Mouse (Mus musculus) limb, embryonic 15.5 days (tissue): Measurements from ENCODE around the gene Ank2. TPM values are rescaled to one million over a fixed set of nuclear protein-coding genes. Genes with fewer than 3 reads are reported as not detected.

Source experiments
- ATAC-seq: fragments of 200-750 bp; cut with Nextera tagmentation; 2 replicates; pipeline ENCODE4 v1.8.0; 2017; ENCODE audit warnings: low read depth, moderate TSS enrichment; ENCODE audit not compliant: insufficient number of reproducible peaks, low FRiP score, low TSS enrichment
- H3K27ac ChIP-seq: fragments of 300-500 bp; sonication (generic); 2 replicates; pipeline ENCODE4 v1.5.1; 2015; ENCODE audit warnings: moderate library complexity, mild to moderate bottlenecking, inconsistent platforms
- H3K27me3 ChIP-seq: fragments of 300-500 bp; sonication (generic); 2 replicates; pipeline ENCODE4 v1.6.1; 2015; ENCODE audit warnings: inconsistent platforms
- H3K36me3 ChIP-seq: fragments of 300-500 bp; sonication (generic); 2 replicates; pipeline ENCODE4 v1.6.1; 2015; ENCODE audit warnings: inconsistent platforms
- H3K4me1 ChIP-seq: fragments of 300-500 bp; sonication (generic); 2 replicates; pipeline ENCODE4 v1.6.1; 2015; ENCODE audit warnings: inconsistent platforms
- H3K4me2 ChIP-seq: fragments of 300-500 bp; sonication (generic); 2 replicates; pipeline ENCODE4 v1.6.1; 2015; ENCODE audit warnings: mild to moderate bottlenecking, inconsistent platforms
- H3K4me3 ChIP-seq: fragments of 300-500 bp; sonication (generic); 2 replicates; pipeline ENCODE4 v1.5.1; 2015; ENCODE audit warnings: mild to moderate bottlenecking, inconsistent platforms
- H3K9ac ChIP-seq: fragments of 300-500 bp; sonication (generic); 2 replicates; pipeline ENCODE4 v1.6.1; 2015; ENCODE audit warnings: inconsistent platforms
- H3K9me3 ChIP-seq: fragments of 300-500 bp; sonication (generic); 2 replicates; pipeline ENCODE4 v1.6.1; 2016; ENCODE audit warnings: inconsistent platforms
- WGBS: fragments of 180-500 bp; shearing (Covaris S2); methylation state at CpG from one replicate; pipeline ENCODE4 v1.1.7; 2015; 5-methylcytosine and 5-hydroxymethylcytosine counted together
- polyA plus RNA-seq: library from polyadenylated mRNA; unstranded; fragments of >200 nt; fragmentation: Nextera tagmentation; extraction: Ambion mirVana; gene quantifications from 2 replicates; pipeline ENCODE4 v1.2.1, GENCODE M21; 2015

The Ank2 gene
- polyA plus RNA-seq, 1 experiment from 2014 or later: 34.5 TPM

DNA sequence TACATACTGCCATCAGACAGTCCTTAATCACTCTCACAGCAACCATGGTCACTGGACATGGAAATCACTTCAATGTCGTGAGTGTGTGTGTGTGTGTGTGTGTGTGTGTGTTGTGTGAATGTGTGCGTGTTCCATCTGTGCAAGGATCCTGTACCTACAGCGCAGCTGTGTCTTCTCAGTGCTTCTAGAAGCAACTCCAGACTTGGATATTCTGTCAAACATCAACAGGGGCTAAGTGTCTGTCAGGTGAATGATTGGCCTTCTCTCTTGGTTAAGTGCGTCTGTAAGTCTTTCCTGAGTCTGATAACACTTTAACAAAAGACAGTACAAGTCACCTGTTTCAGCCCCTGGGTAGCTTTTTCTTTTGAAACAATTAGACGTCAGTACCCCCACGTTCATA, 25.0 kb downstream of the Ank2 start:
- 82% methylated on average over 6 of the region's 6 CpGs for WGBS
- Histone ChIP-seq H3K4me2 (no peak overlapping the region), H3K9ac (no peak overlapping the region), H3K4me1 (no peaks in the 10 kb centered on the region), H3K9me3 (no peaks in the 10 kb centered on the region), H3K4me3 (no peak overlapping the region), H3K36me3 (no peaks in the 10 kb centered on the region), H3K27me3 (no peaks in the 10 kb centered on the region), H3K27ac (no peak overlapping the region)
- no peak for ATAC-seq

DNA sequence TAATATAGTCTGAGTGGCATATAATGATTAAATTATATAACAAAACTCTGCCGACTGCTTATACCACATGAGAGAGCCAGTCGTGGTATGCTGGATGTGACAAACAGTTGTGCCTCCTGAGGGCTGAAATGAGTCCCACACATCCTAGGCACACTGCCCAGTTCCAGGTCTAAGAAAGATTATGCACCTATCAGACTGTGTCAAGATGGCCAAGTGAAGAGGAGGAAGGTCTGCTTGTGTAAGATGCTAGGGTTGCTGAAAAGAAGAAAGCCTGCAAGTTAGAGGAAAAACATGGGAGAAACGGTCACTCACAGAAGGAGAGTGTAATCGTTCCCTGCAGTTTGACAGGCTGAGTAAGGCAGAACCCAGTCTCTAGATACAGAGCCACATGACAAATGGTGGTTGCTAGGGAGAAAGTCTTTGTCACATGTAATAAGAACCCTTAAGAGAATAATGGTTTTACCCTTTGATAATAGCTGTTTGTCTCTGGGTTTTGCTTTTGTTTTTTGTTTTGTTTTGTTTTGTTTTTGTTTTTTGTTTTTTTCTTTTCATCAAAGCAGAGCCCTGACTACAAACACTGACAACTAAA, 29.9 kb downstream of the Ank2 start:
- H3K9me3 ChIP-seq: no peaks in the 10 kb centered on the region
- no peak overlapping the region for H3K4me2 ChIP-seq
- 64% methylated on average over 4 of the region's 4 CpGs for WGBS
- no peaks in the 10 kb centered on the region for H3K4me1 ChIP-seq
- no peak overlapping the region for H3K4me3 ChIP-seq
- H3K36me3 ChIP-seq: no peaks in the 10 kb centered on the region
- H3K27ac ChIP-seq: no peak overlapping the region
- H3K9ac ChIP-seq: no peak overlapping the region
- no peaks in the 10 kb centered on the region for H3K27me3 ChIP-seq
- no peak for ATAC-seq

DNA sequence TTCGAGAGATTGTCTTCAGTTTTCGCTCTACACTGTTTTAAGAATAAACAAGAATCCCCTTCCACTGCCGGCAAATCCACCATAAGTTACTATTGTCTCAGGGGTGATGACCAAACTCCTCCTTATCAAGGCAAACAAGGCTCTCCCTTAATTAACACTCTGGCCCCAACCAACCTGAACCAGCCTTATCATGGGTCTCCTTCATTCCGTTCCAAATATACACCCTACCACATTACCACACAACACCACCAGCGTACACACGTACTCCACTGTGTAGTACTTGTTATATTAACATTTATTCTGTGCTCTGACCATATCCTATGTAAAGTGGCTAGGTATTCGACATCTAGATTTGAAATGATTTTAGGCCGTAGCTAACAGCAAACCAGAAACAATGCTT, 30.6 kb downstream of the Ank2 start:
- Histone ChIP-seq H3K4me2 (no peak overlapping the region), H3K9me3 (no peaks in the 10 kb centered on the region), H3K9ac (no peak overlapping the region), H3K4me3 (no peak overlapping the region), H3K4me1 (no peaks in the 10 kb centered on the region), H3K27ac (no peak overlapping the region), H3K27me3 (no peaks in the 10 kb centered on the region), H3K36me3 (no peaks in the 10 kb centered on the region)
- ATAC-seq: no peak
- 92% methylated on average over 8 of the region's 8 CpGs for WGBS

DNA sequence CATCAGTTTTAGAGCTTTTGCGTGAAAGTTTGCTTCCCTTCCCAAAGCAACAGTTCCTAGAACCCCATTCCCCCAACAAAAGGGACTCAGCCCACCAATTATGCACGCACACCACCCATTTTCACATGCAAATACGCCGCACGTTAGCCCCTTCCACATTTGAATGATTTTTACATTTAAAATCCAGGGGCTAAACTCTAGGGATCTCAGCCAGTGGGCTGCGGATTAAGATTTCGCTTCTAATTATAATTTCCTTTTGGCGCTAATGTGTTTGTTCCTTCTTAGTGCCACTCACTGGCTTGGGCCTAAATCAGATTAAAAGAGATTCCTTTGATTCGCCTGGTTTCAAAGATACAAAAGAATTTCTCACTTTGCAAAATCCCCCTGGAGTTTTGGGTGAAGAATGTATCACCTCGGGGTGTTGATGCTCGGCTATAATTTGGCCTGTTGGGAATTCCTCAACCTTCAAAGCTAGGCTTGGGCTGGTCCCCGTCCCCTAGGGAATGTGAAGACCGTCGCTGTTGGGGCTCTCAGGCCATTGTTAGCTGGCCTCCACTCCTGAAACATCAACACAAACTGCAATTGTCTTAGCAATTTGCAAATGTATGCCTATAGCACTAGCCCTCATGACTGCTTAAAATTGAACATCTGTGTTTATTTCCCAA, 35.2 kb downstream of the Ank2 start:
- no peaks in the 10 kb centered on the region for H3K4me1 ChIP-seq
- ATAC-seq: no peak

DNA sequence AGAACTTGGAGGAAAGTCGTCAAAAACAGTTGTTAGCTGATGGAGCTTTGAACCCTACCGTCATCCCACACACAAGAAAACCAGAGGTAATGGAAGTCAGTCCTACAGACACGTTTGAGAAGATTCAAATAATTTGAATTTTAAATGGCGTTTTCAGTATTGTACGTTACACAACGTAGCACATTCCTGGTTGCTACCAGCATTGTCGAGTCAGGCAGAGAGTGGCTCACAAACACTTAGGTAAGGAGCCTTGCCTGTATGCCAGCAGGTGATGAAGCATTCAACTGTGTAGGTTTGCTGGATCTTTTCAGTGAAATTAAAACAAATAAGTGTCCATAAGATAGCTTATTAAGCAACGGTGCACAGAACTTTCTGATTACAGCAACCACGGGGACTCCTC, 36.0 kb downstream of the Ank2 start:
- WGBS: 48% methylated on average over 9 of the region's 9 CpGs
- H3K4me2 ChIP-seq: no peak overlapping the region
- peaks cover 12% of the 10 kb centered on the region; the same call in 1 of the 2 replicates for H3K27me3 ChIP-seq
- no peaks in the 10 kb centered on the region for H3K36me3 ChIP-seq
- no peak for ATAC-seq
- H3K9me3 ChIP-seq: no peaks in the 10 kb centered on the region
- H3K4me3 ChIP-seq: no peak overlapping the region
- no peak overlapping the region for H3K27ac ChIP-seq
- H3K4me1 ChIP-seq: no peaks in the 10 kb centered on the region
- no peak overlapping the region for H3K9ac ChIP-seq

More for the DNA sequence above, 35.2 kb downstream of the Ank2 start:
- no peak overlapping the region for H3K9ac ChIP-seq
- H3K27me3 ChIP-seq: peaks cover 10% of the 10 kb centered on the region; the same call in 1 of the 2 replicates
- no peak overlapping the region for H3K27ac ChIP-seq
- no peak overlapping the region for H3K4me3 ChIP-seq
- WGBS: 46% methylated on average over 14 of the region's 14 CpGs
- H3K36me3 ChIP-seq: no peaks in the 10 kb centered on the region
- H3K4me2 ChIP-seq: no peak overlapping the region
- H3K9me3 ChIP-seq: no peaks in the 10 kb centered on the region

DNA sequence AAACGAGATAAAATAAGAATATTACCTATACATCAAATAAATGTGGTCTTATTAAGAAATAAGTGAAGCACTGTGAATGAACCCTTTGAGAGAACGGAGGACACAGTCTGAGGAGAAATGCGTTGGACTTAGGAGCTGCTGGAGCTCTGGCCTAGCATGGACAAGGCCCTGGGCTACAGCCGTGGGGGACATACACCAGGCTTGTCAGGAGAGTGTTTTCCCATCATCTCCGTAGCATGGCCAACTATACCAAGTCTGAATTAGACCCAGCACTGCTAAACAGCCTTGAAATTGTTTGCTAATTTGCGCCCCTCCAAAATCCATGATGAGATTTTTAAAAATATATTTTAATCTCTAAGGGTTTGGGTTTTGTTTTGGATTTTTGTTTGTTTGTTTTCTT, 36.7 kb downstream of the Ank2 start:
- Histone ChIP-seq H3K4me2 (no peak overlapping the region), H3K9ac (no peak overlapping the region), H3K27ac (no peak overlapping the region), H3K4me3 (no peak overlapping the region), H3K27me3 (peaks cover 12% of the 10 kb centered on the region; the same call in 1 of the 2 replicates), H3K4me1 (no peaks in the 10 kb centered on the region), H3K9me3 (no peaks in the 10 kb centered on the region), H3K36me3 (no peaks in the 10 kb centered on the region)
- WGBS: 72% methylated on average over 6 of the region's 6 CpGs
- no peak for ATAC-seq

DNA sequence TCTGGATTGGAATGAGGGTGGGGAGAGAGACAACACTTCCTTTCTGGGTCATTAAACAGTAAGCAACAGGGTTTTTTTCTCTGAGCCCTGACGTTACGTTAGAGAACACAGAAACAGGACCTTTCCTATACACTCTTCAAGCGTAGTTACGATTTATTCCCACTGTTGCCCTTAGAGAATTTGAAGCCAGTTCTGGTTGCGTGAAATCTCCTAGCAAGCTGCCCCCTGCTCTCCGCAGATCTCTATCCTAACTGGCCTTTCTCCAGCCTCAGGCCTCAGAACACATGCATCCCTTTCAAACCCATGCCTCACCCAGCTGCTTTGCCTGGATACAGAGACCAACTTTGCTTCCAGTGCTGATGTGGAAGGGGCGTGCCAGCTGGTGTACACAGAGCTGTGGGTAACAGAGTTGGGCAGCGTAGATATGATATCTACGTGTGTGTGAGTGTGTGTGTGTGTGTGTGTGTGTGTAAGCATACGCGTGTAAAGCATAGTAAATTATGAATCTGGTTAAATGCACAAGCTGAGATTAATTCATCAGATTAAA, 38.2 kb downstream of the Ank2 start:
- no peak overlapping the region for H3K9ac ChIP-seq
- ATAC-seq: no peak
- peaks cover 12% of the 10 kb centered on the region; the same call in 1 of the 2 replicates for H3K27me3 ChIP-seq
- WGBS: 61% methylated on average over 11 of the region's 11 CpGs
- no peaks in the 10 kb centered on the region for H3K9me3 ChIP-seq
- no peak overlapping the region for H3K27ac ChIP-seq
- H3K4me1 ChIP-seq: no peaks in the 10 kb centered on the region
- no peak overlapping the region for H3K4me2 ChIP-seq
- no peaks in the 10 kb centered on the region for H3K36me3 ChIP-seq
- no peak overlapping the region for H3K4me3 ChIP-seq

DNA sequence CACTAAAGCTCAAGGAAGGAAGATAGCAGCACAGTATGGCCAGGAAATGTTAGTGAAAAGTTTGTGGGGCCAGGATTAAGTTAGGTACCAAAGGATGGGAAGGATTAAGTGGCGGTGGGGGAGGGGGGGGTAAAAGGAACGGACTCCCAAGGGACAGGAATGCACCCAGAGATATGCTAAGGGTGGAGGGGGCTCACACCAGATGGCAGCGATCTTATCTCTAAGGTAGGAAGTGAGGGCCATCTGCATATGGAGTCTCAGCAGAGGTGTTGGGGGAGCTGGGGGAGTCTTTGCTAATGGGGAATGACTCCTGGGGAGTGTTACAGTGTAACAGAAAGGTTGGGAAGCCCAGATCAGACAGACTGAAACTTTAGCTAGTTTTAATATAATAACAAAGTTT, 39.3 kb downstream of the Ank2 start:
- Histone ChIP-seq H3K27me3 (peaks cover 12% of the 10 kb centered on the region; the same call in 1 of the 2 replicates), H3K9me3 (no peaks in the 10 kb centered on the region), H3K36me3 (no peaks in the 10 kb centered on the region), H3K4me3 (no peak overlapping the region), H3K9ac (no peak overlapping the region), H3K4me2 (no peak overlapping the region), H3K27ac (no peak overlapping the region), H3K4me1 (no peaks in the 10 kb centered on the region)
- 23% methylated on average over 3 of the region's 3 CpGs for WGBS
- ATAC-seq: no peak

DNA sequence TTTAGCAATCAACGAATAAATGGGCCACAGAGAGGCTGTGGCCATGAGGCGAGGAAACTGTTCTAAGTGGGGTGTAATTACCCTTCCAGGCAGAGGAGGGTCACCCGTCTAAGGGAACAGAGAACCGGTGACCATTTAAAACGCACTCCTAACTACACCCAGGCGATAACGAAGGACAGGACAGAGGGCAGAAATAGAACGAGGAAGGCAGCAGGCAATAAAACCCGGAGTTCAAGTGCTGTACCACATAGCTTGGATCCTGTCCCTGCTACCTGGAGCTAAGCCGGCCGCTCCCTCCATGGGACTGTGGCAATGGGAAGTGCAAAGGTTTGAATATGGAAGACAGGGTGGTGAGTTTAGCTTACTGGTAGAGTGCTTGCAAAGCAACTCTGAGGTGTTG, 40.2 kb downstream of the Ank2 start:
- H3K27me3 ChIP-seq: peaks cover 12% of the 10 kb centered on the region; the same call in 1 of the 2 replicates
- H3K9ac ChIP-seq: no peak overlapping the region
- H3K27ac ChIP-seq: no peak overlapping the region
- no peaks in the 10 kb centered on the region for H3K4me1 ChIP-seq
- WGBS: 27% methylated on average over 11 of the region's 11 CpGs
- ATAC-seq: no peak
- no peaks in the 10 kb centered on the region for H3K9me3 ChIP-seq
- H3K36me3 ChIP-seq: no peaks in the 10 kb centered on the region
- H3K4me2 ChIP-seq: no peak overlapping the region
- no peak overlapping the region for H3K4me3 ChIP-seq

DNA sequence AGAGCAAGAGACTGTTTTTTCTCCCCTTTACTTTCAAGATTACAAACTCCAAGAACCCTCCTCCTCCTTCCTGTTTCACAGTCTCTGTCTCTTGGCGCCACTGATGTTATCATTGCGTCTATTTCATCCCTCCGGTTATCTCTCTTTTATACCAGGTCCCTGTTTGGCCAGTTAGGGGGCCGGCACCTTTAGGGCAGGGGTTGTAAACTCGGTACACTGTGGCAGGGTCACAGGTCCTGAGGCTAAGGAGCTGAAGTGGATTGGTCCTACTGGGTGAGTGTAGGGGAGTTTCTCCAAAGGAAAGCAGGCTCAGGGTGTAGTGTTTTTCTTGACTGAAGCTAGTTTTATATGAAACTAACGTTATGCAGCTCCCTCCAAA, 40.7 kb downstream of the Ank2 start:
- H3K9me3 ChIP-seq: no peaks in the 10 kb centered on the region
- H3K4me2 ChIP-seq: no peak overlapping the region
- H3K27me3 ChIP-seq: peaks cover 12% of the 10 kb centered on the region; the same call in 1 of the 2 replicates
- no peak overlapping the region for H3K27ac ChIP-seq
- ATAC-seq: no peak
- WGBS: 20% methylated on average over 6 of the region's 6 CpGs
- H3K4me1 ChIP-seq: no peaks in the 10 kb centered on the region
- H3K9ac ChIP-seq: no peak overlapping the region
- no peaks in the 10 kb centered on the region for H3K36me3 ChIP-seq
- H3K4me3 ChIP-seq: no peak overlapping the region

DNA sequence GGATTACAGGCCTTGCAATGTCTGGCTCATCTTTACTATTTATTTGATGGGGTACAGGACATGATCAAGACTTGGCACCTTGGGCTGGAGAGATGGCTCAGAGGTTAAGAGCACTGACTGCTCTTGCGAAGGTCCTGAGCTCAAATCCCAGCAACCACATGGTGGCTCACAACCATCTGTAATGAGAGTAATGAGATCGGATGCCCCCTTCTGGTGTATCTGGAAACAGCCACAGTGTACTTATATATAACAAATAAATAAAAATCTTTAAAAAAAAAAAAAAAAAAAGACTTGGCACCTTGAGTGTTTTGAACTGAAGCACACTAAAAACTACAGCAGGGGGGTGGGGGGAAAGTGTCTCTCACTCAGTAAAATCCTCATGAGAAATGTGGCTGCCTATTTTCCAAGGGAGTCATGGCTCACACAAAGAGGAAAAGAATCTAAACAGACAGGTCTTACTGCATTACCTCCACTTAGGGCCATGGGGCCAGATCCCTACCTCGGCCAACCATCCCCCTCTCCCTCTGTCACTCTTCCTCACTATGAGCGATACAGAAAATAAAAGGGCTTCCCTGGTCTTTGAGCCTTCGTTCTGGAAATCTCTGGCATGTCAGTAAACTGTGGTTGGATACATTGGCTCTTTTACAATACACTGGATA, 41.3 kb downstream of the Ank2 start:
- peaks cover 12% of the 10 kb centered on the region; the same call in 1 of the 2 replicates for H3K27me3 ChIP-seq
- ATAC-seq: no peak
- no peak overlapping the region for H3K27ac ChIP-seq
- whole genome bisulfite sequencing: 21% methylated on average over 5 of the region's 5 CpGs
- no peak overlapping the region for H3K9ac ChIP-seq
- H3K4me2 ChIP-seq: no peak overlapping the region
- H3K4me3 ChIP-seq: no peak overlapping the region
- no peaks in the 10 kb centered on the region for H3K4me1 ChIP-seq
- no peaks in the 10 kb centered on the region for H3K9me3 ChIP-seq
- no peaks in the 10 kb centered on the region for H3K36me3 ChIP-seq

DNA sequence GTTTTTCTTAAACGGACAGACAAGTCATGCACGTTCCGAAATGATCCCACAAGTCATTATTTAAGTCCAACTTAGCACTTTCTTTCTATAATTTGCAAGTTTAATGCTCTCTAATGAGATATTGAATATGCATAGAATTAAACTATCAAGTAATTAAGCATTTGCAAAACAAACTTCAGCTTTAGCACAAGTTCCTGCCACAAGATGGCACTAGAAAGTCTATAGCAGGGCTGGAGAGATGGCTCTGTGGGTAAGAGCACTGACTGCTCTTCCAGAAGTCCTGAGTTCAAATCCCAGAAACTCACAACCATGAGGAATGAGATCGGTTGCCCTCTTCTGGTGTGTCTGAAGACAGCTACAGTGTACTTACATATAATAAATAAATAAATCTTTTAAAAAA, 45.4 kb downstream of the Ank2 start:
- Histone ChIP-seq H3K9me3 (no peaks in the 10 kb centered on the region), H3K27ac (no peak overlapping the region), H3K36me3 (no peaks in the 10 kb centered on the region), H3K4me1 (no peaks in the 10 kb centered on the region), H3K4me2 (no peak overlapping the region), H3K4me3 (no peak overlapping the region), H3K27me3 (no peaks in the 10 kb centered on the region), H3K9ac (no peak overlapping the region)
- ATAC-seq: no peak
- 77% methylated on average over 4 of the region's 4 CpGs for WGBS
